Mouse (Mus musculus): ENCODE data around the gene Mapk7. TPM values are rescaled to one million over a fixed set of nuclear protein-coding genes. Genes with fewer than 3 reads are reported as not detected.

Mapk7 gene
- polyA plus RNA-seq, 1 experiment from 2014 or later, result 63.3 TPM

- WGBS, result 83% methylated on average over 1 of the region's 1 CpGs
- no peak overlapping the region for H3K4me2 ChIP-seq (ENCODE audit: low read length)
- H3K27ac ChIP-seq (ENCODE audit: low read depth, low read length), result no peak overlapping the region
- no peak overlapping the region for H3K4me3 ChIP-seq (ENCODE audit: low read length)
- no peak overlapping the region for H3K9ac ChIP-seq (ENCODE audit: low read depth, low read length)
- H3K4me1 ChIP-seq (ENCODE audit: control insufficient read depth, insufficient read depth, low read depth, low read length), result peaks cover 9% of the 10 kb centered on the region
- no peak for ATAC-seq
- H3K27me3 ChIP-seq (replicated peaks; ENCODE audit: control insufficient read depth, insufficient read depth, low read length), result no peaks in the 10 kb centered on the region
- no peaks in the 10 kb centered on the region for H3K9me3 ChIP-seq (ENCODE audit: control insufficient read depth, low read length)
- peaks cover 4% of the 10 kb centered on the region; the same call in 1 of the 2 replicates for H3K36me3 ChIP-seq (ENCODE audit: control insufficient read depth, insufficient read depth, low read length)
Measured at GRCm38 (mm10) chr11:61526872-61527271, 32.7 kb upstream of the Mapk7 start.

DNA sequence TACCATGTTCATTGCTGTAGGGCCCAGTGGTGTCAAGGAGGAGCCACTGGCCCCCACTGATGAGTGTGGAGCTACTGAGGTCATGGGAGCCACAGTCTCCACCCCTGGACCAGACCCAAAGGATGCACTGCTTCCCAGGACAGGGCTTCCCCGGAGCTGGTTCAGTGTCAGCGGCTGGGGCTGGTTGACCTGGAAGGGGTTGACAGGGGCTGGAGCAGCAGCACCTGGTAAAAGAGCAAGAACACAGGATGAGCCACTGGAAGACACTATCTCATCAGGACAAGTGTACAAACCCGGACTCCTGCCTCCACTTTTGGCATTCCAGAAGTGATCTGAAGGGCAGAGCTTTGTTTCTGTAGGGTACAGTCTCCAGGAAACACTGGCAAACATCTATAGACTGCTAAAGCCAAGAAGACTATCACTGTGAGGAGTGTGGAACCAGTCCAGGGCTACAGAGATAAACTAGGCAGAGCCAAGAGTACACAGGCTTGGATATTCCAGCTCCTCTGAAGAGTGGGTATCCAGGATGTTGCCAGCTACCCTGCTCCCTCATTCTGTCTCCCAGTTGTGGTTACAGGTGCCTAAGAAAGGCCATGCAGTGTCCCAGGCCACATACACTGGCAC, 25.4 kb upstream of the Mapk7 start:
- peaks cover 34% of the 10 kb centered on the region for H3K36me3 ChIP-seq (ENCODE audit: control insufficient read depth, insufficient read depth, low read length)

DNA sequence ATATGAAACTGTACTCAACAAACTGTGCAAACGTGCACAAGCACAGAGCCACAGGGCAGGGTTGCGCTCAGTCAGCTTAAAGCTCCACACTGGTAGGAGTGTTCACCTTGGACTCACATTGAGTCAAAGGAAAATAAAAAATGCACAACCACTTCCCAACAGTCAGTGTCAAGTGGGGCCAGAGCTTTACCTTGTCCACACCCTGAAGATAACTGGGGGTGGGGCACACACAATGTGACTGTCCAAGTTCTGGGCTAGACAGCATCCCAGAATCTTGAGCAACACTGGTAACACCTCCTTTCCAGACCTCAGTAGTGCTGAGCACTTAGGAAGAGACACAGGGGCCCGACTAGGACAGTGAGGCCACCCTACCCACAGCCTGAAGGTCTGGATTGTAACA, 24.7 kb upstream of the Mapk7 start:
- WGBS, result 91% methylated on average over 3 of the region's 3 CpGs
- Histone ChIP-seq H3K9ac (ENCODE audit: low read depth, low read length) (no peak overlapping the region), H3K4me3 (ENCODE audit: low read length) (no peak overlapping the region), H3K36me3 (ENCODE audit: control insufficient read depth, insufficient read depth, low read length) (peaks cover 37% of the 10 kb centered on the region), H3K9me3 (ENCODE audit: control insufficient read depth, low read length) (no peaks in the 10 kb centered on the region), H3K27ac (ENCODE audit: low read depth, low read length) (no peak overlapping the region), H3K4me2 (ENCODE audit: low read length) (no peak overlapping the region), H3K27me3 (replicated peaks; ENCODE audit: control insufficient read depth, insufficient read depth, low read length) (no peaks in the 10 kb centered on the region), H3K4me1 (ENCODE audit: control insufficient read depth, insufficient read depth, low read depth, low read length) (no peaks in the 10 kb centered on the region)
- ATAC-seq, result no peak

More for the DNA sequence above, 25.4 kb upstream of the Mapk7 start:
- Histone ChIP-seq H3K9ac (ENCODE audit: low read depth, low read length) (no peak overlapping the region), H3K4me3 (ENCODE audit: low read length) (no peak overlapping the region), H3K27me3 (replicated peaks; ENCODE audit: control insufficient read depth, insufficient read depth, low read length) (no peaks in the 10 kb centered on the region), H3K9me3 (ENCODE audit: control insufficient read depth, low read length) (no peaks in the 10 kb centered on the region), H3K27ac (ENCODE audit: low read depth, low read length) (no peak overlapping the region), H3K4me1 (ENCODE audit: control insufficient read depth, insufficient read depth, low read depth, low read length) (no peaks in the 10 kb centered on the region), H3K4me2 (ENCODE audit: low read length) (no peak overlapping the region)
- 81% methylated on average over 3 of the region's 3 CpGs for WGBS
- ATAC-seq, result no peak

GRCm38 (mm10) chr11:61517971-61518370, 23.8 kb upstream of the Mapk7 start:
- Histone ChIP-seq H3K27ac (ENCODE audit: low read depth, low read length) (no peak overlapping the region), H3K4me1 (ENCODE audit: control insufficient read depth, insufficient read depth, low read depth, low read length) (no peaks in the 10 kb centered on the region), H3K27me3 (replicated peaks; ENCODE audit: control insufficient read depth, insufficient read depth, low read length) (no peaks in the 10 kb centered on the region), H3K36me3 (ENCODE audit: control insufficient read depth, insufficient read depth, low read length) (peaks cover 33% of the 10 kb centered on the region), H3K9ac (ENCODE audit: low read depth, low read length) (no peak overlapping the region), H3K9me3 (ENCODE audit: control insufficient read depth, low read length) (no peaks in the 10 kb centered on the region), H3K4me3 (ENCODE audit: low read length) (no peak overlapping the region), H3K4me2 (ENCODE audit: low read length) (no peak overlapping the region)
- no peak for ATAC-seq
- WGBS, result 77% methylated on average over 1 of the region's 1 CpGs

GRCm38 (mm10) chr11:61514953-61515352, 20.7 kb upstream of the Mapk7 start:
- Histone ChIP-seq H3K27ac (ENCODE audit: low read depth, low read length) (no peak overlapping the region), H3K4me1 (ENCODE audit: control insufficient read depth, insufficient read depth, low read depth, low read length) (no peaks in the 10 kb centered on the region), H3K4me3 (ENCODE audit: low read length) (no peak overlapping the region), H3K27me3 (replicated peaks; ENCODE audit: control insufficient read depth, insufficient read depth, low read length) (no peaks in the 10 kb centered on the region), H3K4me2 (ENCODE audit: low read length) (no peak overlapping the region), H3K9me3 (ENCODE audit: control insufficient read depth, low read length) (no peaks in the 10 kb centered on the region), H3K36me3 (ENCODE audit: control insufficient read depth, insufficient read depth, low read length) (peaks cover 25% of the 10 kb centered on the region), H3K9ac (ENCODE audit: low read depth, low read length) (no peak overlapping the region)
- no peak for ATAC-seq
- WGBS, result 36% methylated on average over 3 of the region's 3 CpGs

DNA sequence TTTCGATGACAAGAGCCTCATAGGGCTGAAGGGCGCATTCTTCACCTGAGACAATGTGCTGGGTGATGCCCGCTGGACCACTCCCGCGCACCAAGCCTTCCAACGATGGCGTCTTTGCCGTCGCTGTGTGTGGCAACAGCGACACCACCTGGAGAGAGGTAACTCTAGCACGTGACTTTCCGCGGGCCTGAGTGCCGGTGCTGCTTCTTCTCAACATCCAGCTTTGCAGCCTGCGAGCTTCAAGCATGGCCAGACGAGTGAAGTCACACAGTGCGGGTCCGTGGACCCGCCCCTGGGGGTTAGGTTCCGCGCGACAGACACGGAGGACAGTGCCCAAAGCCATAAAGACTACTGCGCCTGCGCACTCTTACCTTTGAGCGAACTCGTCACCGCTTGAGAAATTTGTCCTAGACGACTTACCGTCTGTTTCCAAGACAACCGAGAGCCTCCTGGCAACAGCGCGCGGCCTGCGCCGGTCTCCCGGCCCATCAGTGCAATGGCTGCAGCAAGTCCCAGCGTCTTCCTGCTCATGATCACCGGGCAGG, 10.6 kb upstream of the Mapk7 start, which contains the start of gene B9d1:
Gene B9d1, plus strand, starts transcription at position 432 of the 545 bp plus-strand sequence.
- under 1% methylated on average over 39 of the region's 39 CpGs for WGBS

DNA sequence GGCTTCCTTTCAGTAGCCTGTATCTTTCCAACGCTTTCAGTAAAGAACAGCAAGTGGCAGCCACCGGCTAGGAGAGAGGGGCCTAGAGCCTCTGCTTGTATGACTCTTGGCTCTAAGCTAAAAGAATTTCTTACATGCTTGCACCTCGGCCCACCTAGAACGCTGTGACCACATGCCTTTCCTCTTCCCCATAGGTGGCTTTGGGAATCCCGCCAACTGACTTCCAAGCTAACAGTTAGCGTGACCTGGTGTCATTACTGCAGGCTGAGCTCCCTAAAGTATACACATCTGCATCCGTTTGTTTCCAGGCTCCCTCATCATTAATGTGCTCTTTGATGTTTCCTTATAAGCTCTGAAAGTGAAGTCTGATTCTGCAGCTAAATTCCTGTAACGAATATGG, 9.7 kb upstream of the Mapk7 start:
- Histone ChIP-seq H3K4me3 (ENCODE audit: low read length) (no peak overlapping the region), H3K27me3 (replicated peaks; ENCODE audit: control insufficient read depth, insufficient read depth, low read length) (no peaks in the 10 kb centered on the region), H3K27ac (ENCODE audit: low read depth, low read length) (peak overlapping the region; percentile 93), H3K4me2 (ENCODE audit: low read length) (peak overlapping the region; percentile 66), H3K36me3 (ENCODE audit: control insufficient read depth, insufficient read depth, low read length) (no peaks in the 10 kb centered on the region), H3K9me3 (ENCODE audit: control insufficient read depth, low read length) (no peaks in the 10 kb centered on the region), H3K9ac (ENCODE audit: low read depth, low read length) (peak overlapping the region; percentile 61; the same call in 1 of the 2 replicates), H3K4me1 (ENCODE audit: control insufficient read depth, insufficient read depth, low read depth, low read length) (peaks cover 22% of the 10 kb centered on the region)
- no peak for ATAC-seq
- WGBS, result 72% methylated on average over 8 of the region's 8 CpGs

More for the DNA sequence above, 10.6 kb upstream of the Mapk7 start, which contains the start of gene B9d1:
- peak; percentile 96 for ATAC-seq
- peak within 1 kb of the TSS; percentile 61 for H3K9ac ChIP-seq (ENCODE audit: low read depth, low read length)
- H3K4me3 ChIP-seq (ENCODE audit: low read length), result peak within 1 kb of the TSS; percentile 57
- H3K4me1 ChIP-seq (ENCODE audit: control insufficient read depth, insufficient read depth, low read depth, low read length), result peaks cover 22% of the 10 kb centered on the region
- peak within 1 kb of the TSS; percentile 93 for H3K27ac ChIP-seq (ENCODE audit: low read depth, low read length)
- peak within 1 kb of the TSS; percentile 66 for H3K4me2 ChIP-seq (ENCODE audit: low read length)
- no peaks in the 10 kb centered on the region for H3K27me3 ChIP-seq (replicated peaks; ENCODE audit: control insufficient read depth, insufficient read depth, low read length)
- H3K36me3 ChIP-seq (ENCODE audit: control insufficient read depth, insufficient read depth, low read length), result 0 out of 2 replicates have a peak, but pooled peaks cover 4% of the 10 kb centered on the region
- no peaks in the 10 kb centered on the region for H3K9me3 ChIP-seq (ENCODE audit: control insufficient read depth, low read length)

DNA sequence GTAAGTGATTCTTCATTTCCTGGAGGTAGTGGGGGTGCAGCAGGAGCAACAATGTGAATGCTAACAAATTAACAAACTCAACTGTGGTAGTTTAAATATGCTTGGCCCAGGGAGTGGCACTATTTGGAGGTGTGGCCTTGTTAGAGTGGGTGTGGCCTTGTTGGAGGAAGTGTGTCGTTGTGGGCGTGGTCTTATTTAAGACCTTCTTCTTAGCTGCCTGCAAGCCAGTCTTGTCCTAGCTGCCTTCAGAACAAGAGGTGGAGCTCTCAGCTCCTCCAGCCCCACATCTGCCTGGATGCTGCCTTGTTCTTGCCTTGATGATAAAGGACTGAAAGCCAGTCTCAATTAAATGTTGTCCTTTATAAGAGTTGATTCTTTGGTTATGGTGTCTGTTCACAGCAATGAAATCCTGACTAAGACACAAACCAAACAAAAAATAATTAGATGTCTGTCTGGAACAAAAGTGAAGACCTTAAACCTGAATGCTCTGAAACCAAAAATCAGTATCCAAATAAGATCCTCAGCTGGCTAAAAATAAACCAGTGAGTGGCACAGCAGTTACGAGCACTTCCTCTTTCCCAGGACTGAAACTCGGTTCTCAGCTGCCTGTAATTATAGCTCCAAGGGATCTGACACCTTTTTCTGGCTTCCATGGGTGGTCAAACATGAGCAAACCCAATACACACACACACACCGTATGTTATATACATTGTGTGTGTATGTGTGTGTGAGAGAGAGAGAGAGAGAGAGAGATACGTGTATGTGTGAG, 4.7 kb upstream of the Mapk7 start:
- ATAC-seq, result no peak
- Histone ChIP-seq H3K9me3 (ENCODE audit: control insufficient read depth, low read length) (no peaks in the 10 kb centered on the region), H3K4me2 (ENCODE audit: low read length) (no peak overlapping the region), H3K4me3 (ENCODE audit: low read length) (no peak overlapping the region), H3K27ac (ENCODE audit: low read depth, low read length) (no peak overlapping the region), H3K4me1 (ENCODE audit: control insufficient read depth, insufficient read depth, low read depth, low read length) (peaks cover 5% of the 10 kb centered on the region), H3K27me3 (replicated peaks; ENCODE audit: control insufficient read depth, insufficient read depth, low read length) (no peaks in the 10 kb centered on the region), H3K9ac (ENCODE audit: low read depth, low read length) (no peak overlapping the region), H3K36me3 (ENCODE audit: control insufficient read depth, insufficient read depth, low read length) (no peaks in the 10 kb centered on the region)
- WGBS, result 89% methylated on average over 6 of the region's 6 CpGs

DNA sequence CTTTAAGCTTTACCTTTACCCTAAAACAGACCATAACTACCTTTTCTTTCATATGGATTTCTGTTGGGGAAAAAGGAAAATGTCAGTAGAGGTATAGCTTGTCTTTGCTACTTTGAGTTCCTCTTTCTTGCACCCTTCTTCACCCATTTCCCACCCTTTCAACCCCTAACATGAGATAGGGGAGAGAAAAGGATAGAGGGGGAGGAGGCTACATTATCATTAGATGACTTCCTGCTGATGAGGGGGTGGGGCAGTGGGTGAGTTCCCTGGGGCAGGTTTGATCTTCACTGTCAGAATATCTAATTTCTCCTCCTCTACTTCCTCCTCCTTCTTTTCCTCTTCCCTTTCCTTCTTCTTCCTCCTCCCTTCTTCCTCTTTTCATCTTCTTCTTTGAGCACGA, 3.3 kb upstream of the Mapk7 start:
- Histone ChIP-seq H3K4me2 (ENCODE audit: low read length) (no peak overlapping the region), H3K4me3 (ENCODE audit: low read length) (no peak overlapping the region), H3K4me1 (ENCODE audit: control insufficient read depth, insufficient read depth, low read depth, low read length) (peaks cover 8% of the 10 kb centered on the region), H3K9ac (ENCODE audit: low read depth, low read length) (no peak overlapping the region), H3K27ac (ENCODE audit: low read depth, low read length) (no peak overlapping the region), H3K27me3 (replicated peaks; ENCODE audit: control insufficient read depth, insufficient read depth, low read length) (no peaks in the 10 kb centered on the region), H3K36me3 (ENCODE audit: control insufficient read depth, insufficient read depth, low read length) (peaks cover 3% of the 10 kb centered on the region; the same call in 1 of the 2 replicates), H3K9me3 (ENCODE audit: control insufficient read depth, low read length) (no peaks in the 10 kb centered on the region)
- WGBS, result 74% methylated on average over 1 of the region's 1 CpGs
- ATAC-seq, result no peak
